Mouse (Mus musculus) kidney, postnatal 25 days (tissue): Measurements from ENCODE around the gene Ccdc12.

Source experiments
- DNase-seq, 2 experiments: peaks; one replicate each; pipeline ENCODE4 v3.0.0; 2021; ENCODE audit warnings: mixed read lengths in 2 of 2

Gene Ccdc12

DNA sequence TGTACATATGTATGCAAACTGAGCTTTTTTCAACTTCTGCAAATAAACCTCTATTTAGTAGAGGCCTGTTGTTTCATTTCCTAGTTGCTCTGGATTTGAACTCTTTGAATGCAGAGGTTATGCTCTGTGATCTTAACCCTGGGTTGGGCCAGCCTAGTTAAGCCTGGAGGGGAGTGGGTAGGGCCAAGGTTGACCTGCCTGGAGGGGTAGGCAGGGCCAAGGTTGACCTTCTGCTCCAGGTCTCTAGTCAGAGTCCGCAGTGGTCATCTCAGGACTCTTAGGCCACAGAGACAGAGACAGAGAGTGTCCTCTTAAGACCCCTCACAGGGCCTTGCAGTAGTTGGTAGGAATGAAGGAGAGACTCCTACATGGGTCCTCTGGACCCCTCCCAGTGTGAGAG lies 55.2 kb downstream of the Ccdc12 start:
- DNase-seq = peak in 1 of 2 experiments; percentile 76

- DNase-seq = no peak
Measured at GRCm38 (mm10) chr9:110711996-110712395, 55.7 kb downstream of the Ccdc12 start.

DNA sequence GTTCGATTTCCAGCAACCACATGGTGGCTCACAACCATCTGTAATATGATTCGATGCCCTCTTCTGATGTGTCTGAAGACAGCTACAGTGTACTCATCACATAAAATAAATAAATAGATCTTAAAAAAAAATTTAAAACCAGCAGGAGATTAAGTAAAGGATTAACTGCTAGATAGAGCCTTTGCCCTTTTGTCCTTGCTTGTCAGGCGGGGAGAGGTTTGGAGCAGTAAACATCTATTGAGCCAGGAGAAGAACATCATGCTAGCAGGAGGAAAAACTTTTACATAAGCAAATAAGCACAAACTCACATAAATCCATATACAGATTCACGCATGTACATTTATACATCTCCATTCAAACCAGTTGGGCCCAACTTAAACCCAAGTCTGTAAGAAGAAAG lies 56.2 kb downstream of the Ccdc12 start:
- peak in 1 of 2 experiments; percentile 54 for DNase-seq

- DNase-seq = no peak
Measured at GRCm38 (mm10) chr9:110713389-110713788, 57.1 kb downstream of the Ccdc12 start.

GRCm38 (mm10) chr9:110715426-110715825 lies 59.1 kb downstream of the Ccdc12 start:
- no peak for DNase-seq

DNA sequence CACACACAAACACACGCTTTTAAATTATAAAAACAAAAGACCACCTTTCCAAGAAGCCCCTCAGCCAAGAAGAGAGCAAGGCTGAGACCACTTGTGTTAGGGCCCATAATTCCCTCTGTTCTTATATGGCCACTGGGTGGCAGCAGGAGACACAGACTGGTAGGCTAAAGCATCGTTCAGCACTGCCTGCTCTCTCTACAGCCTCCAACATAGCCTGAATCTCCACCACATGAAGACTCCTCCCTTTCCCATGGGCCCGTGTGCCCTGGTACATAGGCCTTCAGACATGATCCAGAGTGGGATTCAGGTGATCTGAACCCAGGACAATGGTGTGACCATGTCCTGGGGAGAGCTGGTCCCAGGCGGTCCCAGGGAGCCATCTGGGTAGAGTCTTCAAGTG lies 60.5 kb downstream of the Ccdc12 start:
- DNase-seq = peak; percentile 76 to 83

- no peak for DNase-seq
Measured at GRCm38 (mm10) chr9:110718071-110718470, 61.8 kb downstream of the Ccdc12 start.

DNA sequence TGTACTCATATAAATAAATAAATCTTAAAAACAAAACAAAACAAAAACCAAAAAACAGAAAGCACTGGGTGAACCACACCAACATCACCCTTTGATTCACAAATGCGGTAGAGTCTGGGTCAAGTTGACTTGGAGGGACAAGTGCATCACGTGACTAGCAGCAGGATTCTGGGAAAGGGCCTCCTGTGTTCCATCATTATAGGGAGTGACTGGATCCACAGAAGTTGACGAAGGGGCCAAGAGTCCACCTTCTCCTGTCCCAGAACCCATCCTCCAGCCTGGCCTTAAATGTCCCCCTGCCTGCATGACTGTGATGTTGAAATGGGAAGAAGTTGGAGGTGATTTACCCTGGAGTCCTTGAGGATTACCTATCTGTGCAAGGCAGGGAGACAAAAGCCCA lies 62.5 kb downstream of the Ccdc12 start:
- DNase-seq = peak in 1 of 2 experiments; percentile 63

DNA sequence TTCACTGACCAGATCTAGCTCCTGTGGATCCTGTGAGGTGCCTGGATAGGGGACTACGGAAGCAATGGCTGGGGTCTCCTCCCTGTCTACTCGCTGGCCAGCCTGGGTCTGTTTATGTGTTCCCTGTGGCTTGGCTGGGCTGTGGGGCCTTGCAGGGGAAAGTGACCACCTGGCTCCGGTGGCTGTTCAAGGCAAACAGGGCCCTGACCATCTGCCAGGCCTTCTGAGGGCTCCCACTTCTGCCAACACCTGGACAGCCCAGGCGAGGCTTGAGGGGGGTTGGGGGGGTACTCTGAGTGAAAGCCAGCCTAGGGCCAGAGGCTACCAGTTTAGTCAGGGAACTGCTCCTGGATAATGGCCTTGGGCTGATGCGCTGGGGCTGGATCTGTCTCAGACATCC lies 63.7 kb downstream of the Ccdc12 start:
- peak in 1 of 2 experiments; percentile 49 for DNase-seq

DNA sequence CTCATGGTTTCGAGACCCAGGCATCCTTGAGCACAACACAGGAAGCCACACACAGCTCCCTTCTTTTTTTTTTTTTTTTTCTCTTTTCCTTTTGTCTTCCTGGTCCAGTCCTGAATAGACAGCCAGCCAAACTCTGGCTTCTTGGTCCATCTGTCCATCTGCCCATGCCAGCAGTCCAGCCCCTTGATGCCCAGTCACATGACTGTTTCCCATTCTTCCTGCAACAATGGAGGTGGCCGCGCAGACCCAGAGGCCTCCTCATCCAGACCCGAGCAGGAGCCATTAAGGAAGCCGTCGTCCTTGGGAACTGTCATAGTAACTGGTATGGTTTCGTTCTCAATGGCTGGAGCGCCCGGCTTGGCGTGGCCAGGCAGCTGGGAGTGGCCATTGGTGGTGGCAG lies 65.8 kb downstream of the Ccdc12 start:
- no peak for DNase-seq

DNA sequence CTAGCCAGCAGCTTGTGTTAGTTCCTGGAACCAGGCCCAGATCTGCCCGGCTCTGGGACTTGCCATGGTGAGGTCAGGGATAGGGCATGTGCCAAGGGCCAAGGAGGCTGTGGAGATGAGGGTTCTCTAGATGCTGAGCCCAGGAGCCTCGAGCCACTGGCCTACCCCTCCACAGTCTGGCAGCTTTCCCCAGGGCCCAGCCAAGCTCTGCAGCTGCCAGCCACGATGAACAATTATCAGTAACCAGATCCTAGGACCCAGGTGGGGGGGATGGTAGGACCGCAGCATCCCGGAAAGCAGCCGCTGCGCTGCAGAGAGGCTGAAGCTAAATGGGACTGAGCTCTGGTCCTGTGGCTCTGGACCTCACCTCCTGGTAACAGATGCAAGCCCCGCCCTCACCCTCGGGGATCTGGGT lies 69.4 kb downstream of the Ccdc12 start:
- DNase-seq = peak; percentile 73 to 87

- DNase-seq = no peak
Measured at GRCm38 (mm10) chr9:110726867-110727266, 70.6 kb downstream of the Ccdc12 start.

GRCm38 (mm10) chr9:110729841-110730240 lies 73.5 kb downstream of the Ccdc12 start:
- peak; percentile 67 to 74 for DNase-seq

DNA sequence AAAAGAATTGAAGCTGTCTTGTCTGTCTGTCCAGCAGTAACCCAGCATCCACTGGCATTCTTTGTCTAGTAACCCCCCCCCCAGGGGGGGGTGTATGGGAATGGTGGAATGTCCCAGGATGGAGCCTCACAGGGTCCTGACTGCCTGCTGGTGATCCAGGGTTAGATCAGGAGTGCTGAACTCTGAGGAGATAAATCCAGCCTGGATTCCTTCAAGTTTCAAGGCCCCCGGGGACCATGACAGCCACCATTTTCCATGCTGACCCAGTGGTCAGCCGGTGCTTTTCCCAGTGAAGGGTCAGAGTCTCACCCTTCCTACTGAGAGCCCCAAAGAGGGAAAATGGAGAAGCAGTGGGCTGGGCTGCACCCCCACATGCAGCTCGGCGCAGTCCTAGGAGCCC lies 75.6 kb downstream of the Ccdc12 start:
- DNase-seq = no peak

DNA sequence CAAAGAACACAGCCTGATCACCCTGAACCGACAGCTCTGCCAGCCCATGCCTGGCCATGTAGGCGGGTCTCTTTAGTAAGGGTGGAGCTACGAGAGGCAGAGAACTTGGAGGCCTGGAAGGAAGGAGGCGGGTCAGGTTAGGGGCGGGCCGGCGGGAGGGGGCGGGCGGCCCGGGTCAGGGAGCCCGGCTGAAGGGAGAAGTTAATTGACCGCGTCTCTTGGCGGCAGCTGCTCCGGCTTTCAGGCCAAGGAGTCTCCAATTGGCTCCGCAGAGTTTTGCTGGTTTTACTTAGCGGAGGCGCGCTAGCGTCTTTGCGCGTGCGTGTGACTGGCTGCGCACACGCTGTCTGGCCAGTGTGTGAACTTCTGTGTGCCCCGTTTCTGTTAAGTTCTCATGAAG lies 76.3 kb downstream of the Ccdc12 start:
- peak; percentile 88 to 96 for DNase-seq

- DNase-seq = no peak
Measured at GRCm38 (mm10) chr9:110733102-110733501, 76.8 kb downstream of the Ccdc12 start.

DNA sequence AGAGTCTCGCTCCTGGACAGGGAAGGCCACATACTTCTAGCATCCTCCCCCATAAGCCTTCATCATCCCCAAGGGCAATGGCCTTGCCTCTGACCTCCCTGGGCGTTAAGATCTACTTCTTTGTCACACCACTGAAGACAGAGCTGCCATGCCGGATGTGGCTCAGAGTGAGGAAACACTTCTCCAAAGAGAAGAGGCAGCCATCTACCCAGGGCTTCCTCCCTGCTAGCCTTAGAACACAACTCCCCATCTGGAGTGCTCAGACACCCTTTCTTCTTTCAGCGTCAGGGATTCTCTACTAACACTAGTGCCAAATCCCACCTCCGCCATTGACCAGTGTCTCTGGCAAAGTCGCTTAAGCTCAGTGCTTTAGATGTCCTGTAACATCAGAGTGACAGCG lies 77.9 kb downstream of the Ccdc12 start:
- no peak for DNase-seq

DNA sequence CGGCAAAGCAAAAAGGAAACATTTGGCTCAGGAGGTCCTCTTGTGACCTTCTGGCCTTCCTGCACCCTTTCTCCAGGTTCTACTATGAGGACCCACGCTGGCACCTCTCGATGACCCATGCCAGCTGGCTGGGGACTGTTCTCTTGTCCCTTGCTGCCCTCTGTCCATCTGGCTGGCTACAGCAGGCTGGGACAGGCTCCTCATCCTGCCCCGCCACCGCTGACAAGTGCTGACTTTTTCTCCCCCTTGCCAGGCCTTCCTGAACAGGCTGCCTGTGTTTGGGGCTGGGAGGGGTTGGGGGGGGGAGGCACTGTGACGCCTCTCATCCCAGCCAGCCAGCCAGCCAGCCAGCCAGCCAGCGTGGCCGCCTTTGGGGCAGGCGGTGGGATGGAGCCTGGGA lies 80.1 kb downstream of the Ccdc12 start:
- DNase-seq = peak in 1 of 2 experiments; percentile 78

- no peak for DNase-seq
Measured at GRCm38 (mm10) chr9:110738054-110738453, 81.8 kb downstream of the Ccdc12 start.

DNA sequence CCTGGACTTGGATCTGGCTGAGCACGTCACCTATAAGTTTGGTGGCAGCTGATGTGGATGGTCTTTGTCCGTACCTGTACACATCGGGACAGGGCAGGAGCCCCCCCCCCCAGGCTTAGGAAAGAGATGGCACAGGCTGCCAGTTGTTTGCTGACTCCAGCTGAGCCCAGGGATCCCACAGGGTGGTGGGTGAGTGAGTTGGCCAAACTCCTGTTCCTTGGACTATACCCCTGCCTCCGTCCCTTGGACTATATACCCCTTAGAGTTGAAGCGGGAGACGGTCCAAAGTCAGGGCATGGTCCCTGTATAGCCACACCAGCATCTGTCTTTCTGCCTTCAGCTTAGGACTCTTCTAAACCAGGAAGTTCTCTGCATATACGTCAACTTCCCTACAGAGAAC lies 83.7 kb downstream of the Ccdc12 start:
- peak in 1 of 2 experiments; percentile 79 for DNase-seq

- DNase-seq = no peak
Measured at GRCm38 (mm10) chr9:110741711-110742294, 85.5 kb downstream of the Ccdc12 start, which contains the start of gene Myl3. TSS of gene Myl3 (plus strand) at chr9:110741861.

GRCm38 (mm10) chr9:110742295-110742950 lies 86.1 kb downstream of the Ccdc12 start:
- peak in 1 of 2 experiments; percentile 57 for DNase-seq

- DNase-seq = peak; percentile 55 to 69
Measured at GRCm38 (mm10) chr9:110742951-110743455, 86.7 kb downstream of the Ccdc12 start.
